Mouse (Mus musculus) heart, adult 2 months (tissue): Measurements from ENCODE around the gene Spata6.

Source experiments
- CTCF ChIP-seq: fragments of 200-600 bp; IDR thresholded peaks from 2 replicates; pipeline ENCODE4 v1.8.1; 2022; ENCODE audit warnings: antibody characterized with exemption, mild to moderate bottlenecking, moderate library complexity
- POLR2A ChIP-seq: fragments of 200-500 bp; IDR thresholded peaks from 2 replicates; pipeline ENCODE4 v1.6.1; 2011; ENCODE audit warnings: mild to moderate bottlenecking, low read depth, low read length, control low read depth; ENCODE audit not compliant: insufficient read depth

DNA sequence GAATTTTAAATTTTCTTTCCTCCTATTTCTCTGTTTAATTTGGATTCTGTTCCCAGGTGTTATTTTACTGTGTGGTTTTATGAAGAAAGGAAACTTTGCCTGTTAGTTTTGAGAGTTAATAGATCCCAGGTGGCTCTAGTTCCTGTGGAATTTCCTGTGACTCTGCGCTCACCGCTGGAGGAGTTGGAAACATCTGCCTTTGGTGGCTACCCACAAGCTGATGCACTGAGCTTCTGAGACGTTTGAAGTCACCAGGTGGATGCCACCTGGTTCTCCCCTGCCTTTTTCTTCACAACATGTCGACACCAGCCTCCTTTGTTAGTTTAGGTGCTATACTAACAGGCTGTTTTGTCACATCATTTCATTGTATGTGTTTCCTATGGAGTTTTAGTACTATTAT lies 97.7 kb downstream of the Spata6 start:
- no peak for TF ChIP-seq CTCF
- TF ChIP-seq POLR2A: no peak
